Mouse (Mus musculus) liver, embryonic 14.5 days (tissue): Measurements from ENCODE around the gene Zgpat.
A peak's percentile ranks its signal among the peaks of the same experiment; 100 is the strongest.

Experiments
- CTCF ChIP-seq: IDR thresholded peaks from 2 replicates; pipeline ENCODE4 v1.5.1; 2016; ENCODE audit warnings: antibody characterized with exemption, low read depth, control low read depth
- EP300 ChIP-seq: IDR thresholded peaks from 2 replicates; pipeline ENCODE4 v1.6.1; 2016; ENCODE audit warnings: antibody characterized with exemption, low read depth

GRCm38 (mm10) chr2:181370001-181370400 lies 5.3 kb downstream of the Zgpat start:
- TF ChIP-seq CTCF (peak; percentile 45), EP300 (no peak)
